Mouse (Mus musculus) kidney, adult 2 months (tissue): ENCODE data around the gene Mindy1.

Source experiments
- CTCF ChIP-seq: fragments of 200-500 bp; conservative IDR thresholded peaks from 2 replicates; pipeline ENCODE4 v1.5.1; 2011; ENCODE audit warnings: low read depth, mild to moderate bottlenecking, control low read depth, low read length, moderate library complexity, mixed read lengths; ENCODE audit not compliant: insufficient read depth, insufficient read length
- POLR2A ChIP-seq: fragments of 200-500 bp; IDR thresholded peaks from one replicate; pipeline ENCODE4 v1.6.1; 2011; ENCODE audit warnings: low read depth, low read length, control low read depth

- no peak for TF ChIP-seq CTCF
- no peak for TF ChIP-seq POLR2A
Observed at GRCm38 (mm10) chr3:95280747-95281146, 398 bp upstream of the Mindy1 start.
